Mouse (Mus musculus) embryonic facial prominence, embryonic 10.5 days (tissue): Measurements from ENCODE around the gene 2810004N23Rik. TPM values are rescaled to one million over a fixed set of nuclear protein-coding genes. Genes with fewer than 3 reads are reported as not detected.
A peak's percentile ranks its signal among the peaks of the same experiment; 100 is the strongest.

ENCODE experiments used
- DNase-seq: peaks from one replicate; pipeline ENCODE4 v3.0.0-alpha.2; 2017; ENCODE audit warnings: low spot score
- H3K27ac ChIP-seq: fragments of 300-500 bp; sonication (generic); replicated peaks from 2 replicates; pipeline ENCODE4 v1.5.1; 2016; ENCODE audit warnings: mild to moderate bottlenecking
- H3K27me3 ChIP-seq: fragments of 300-500 bp; sonication (generic); replicated peaks from 2 replicates; pipeline ENCODE4 v1.6.1; 2016; ENCODE audit warnings: low read depth, mild to moderate bottlenecking; ENCODE audit not compliant: poor library complexity, severe bottlenecking
- H3K36me3 ChIP-seq: fragments of 300-500 bp; sonication (generic); replicated peaks from 2 replicates; pipeline ENCODE4 v1.6.1; 2016; ENCODE audit warnings: mild to moderate bottlenecking, moderate library complexity
- H3K4me1 ChIP-seq: fragments of 300-500 bp; sonication (generic); 2 replicates; pipeline ENCODE4 v1.6.1; 2016
- H3K4me3 ChIP-seq: fragments of 300-500 bp; sonication (generic); 2 replicates; pipeline ENCODE4 v1.5.1; 2016; ENCODE audit warnings: mild to moderate bottlenecking, moderate library complexity
- H3K9me3 ChIP-seq: fragments of 300-500 bp; sonication (generic); 2 replicates; pipeline ENCODE4 v1.6.1; 2016; ENCODE audit warnings: mild to moderate bottlenecking
- WGBS: fragments of 180-500 bp; shearing (Covaris S2); methylation state at CpG from one replicate; pipeline ENCODE4 v1.1.7; 2016; 5-methylcytosine and 5-hydroxymethylcytosine counted together
- polyA plus RNA-seq: library from polyadenylated mRNA; unstranded; fragments of >200 nt; fragmentation: Nextera tagmentation; extraction: Ambion mirVana; gene quantifications from 2 replicates; pipeline ENCODE4 v1.2.1, GENCODE M21; 2016

2810004N23Rik gene
- 77.2 and 82.2 TPM in 2 replicates for polyA plus RNA-seq

- Histone ChIP-seq H3K36me3 (peaks cover 59% of the 10 kb centered on the region), H3K9me3 (no peaks in the 10 kb centered on the region), H3K4me1 (peaks cover 17% of the 10 kb centered on the region), H3K27ac (peak within 1 kb of the TSS; percentile 98), H3K27me3 (no peaks in the 10 kb centered on the region), H3K4me3 (peak within 1 kb of the TSS; percentile 91)
- peak; percentile 97 for DNase-seq
- WGBS = 2% methylated on average over 55 of the region's 55 CpGs
Observed at GRCm38 (mm10) chr8:124862321-124863162, at the start of gene 2810004N23Rik, which contains the start of gene Gnpat. TSS of gene 2810004N23Rik (minus strand) at chr8:124863120. TSS of gene Gnpat (plus strand) at chr8:124863033.

GRCm38 (mm10) chr8:124911938-124912872 is 49.3 kb upstream of the 2810004N23Rik start:
- no peak for DNase-seq
- Histone ChIP-seq H3K27me3 (no peaks in the 10 kb centered on the region), H3K4me1 (peaks cover 4% of the 10 kb centered on the region; the same call in 1 of the 2 replicates), H3K27ac (no peak overlapping the region), H3K36me3 (peaks cover 91% of the 10 kb centered on the region), H3K4me3 (no peak overlapping the region), H3K9me3 (0 out of 2 replicates have a peak, but pooled peaks cover 5% of the 10 kb centered on the region)
- 67% methylated on average over 17 of the region's 17 CpGs for WGBS

- 0 out of 2 replicates have a peak, but pooled peaks cover 5% of the 10 kb centered on the region for H3K9me3 ChIP-seq
- DNase-seq = no peak
- no peak overlapping the region for H3K4me3 ChIP-seq
- 86% methylated on average over 10 of the region's 10 CpGs for WGBS
- peaks cover 4% of the 10 kb centered on the region; the same call in 1 of the 2 replicates for H3K4me1 ChIP-seq
- H3K36me3 ChIP-seq = peaks cover 100% of the 10 kb centered on the region
- no peaks in the 10 kb centered on the region for H3K27me3 ChIP-seq
- H3K27ac ChIP-seq = no peak overlapping the region
Observed at GRCm38 (mm10) chr8:124910349-124910748, 47.4 kb upstream of the 2810004N23Rik start.

- Histone ChIP-seq H3K36me3 (peaks cover 100% of the 10 kb centered on the region), H3K4me3 (no peak overlapping the region), H3K27ac (no peak overlapping the region), H3K27me3 (no peaks in the 10 kb centered on the region), H3K9me3 (0 out of 2 replicates have a peak, but pooled peaks cover 5% of the 10 kb centered on the region), H3K4me1 (peaks cover 4% of the 10 kb centered on the region; the same call in 1 of the 2 replicates)
- no peak for DNase-seq
- 94% methylated on average over 16 of the region's 16 CpGs for WGBS
Observed at GRCm38 (mm10) chr8:124909936-124910335, 47.0 kb upstream of the 2810004N23Rik start.

GRCm38 (mm10) chr8:124905482-124905881 is 42.6 kb upstream of the 2810004N23Rik start:
- peaks cover 96% of the 10 kb centered on the region for H3K36me3 ChIP-seq
- WGBS = 89% methylated on average over 2 of the region's 2 CpGs

GRCm38 (mm10) chr8:124903198-124903597 is 40.3 kb upstream of the 2810004N23Rik start:
- 95% methylated on average over 15 of the region's 15 CpGs for WGBS

More at GRCm38 (mm10) chr8:124905482-124905881, 42.6 kb upstream of the 2810004N23Rik start:
- Histone ChIP-seq H3K4me3 (no peak overlapping the region), H3K27me3 (no peaks in the 10 kb centered on the region), H3K9me3 (no peaks in the 10 kb centered on the region), H3K27ac (no peak overlapping the region), H3K4me1 (0 out of 2 replicates have a peak, but pooled peaks cover 2% of the 10 kb centered on the region)
- no peak for DNase-seq

GRCm38 (mm10) chr8:124898251-124898905 is 35.5 kb upstream of the 2810004N23Rik start:
- Histone ChIP-seq H3K9me3 (no peaks in the 10 kb centered on the region), H3K27ac (peak overlapping the region; percentile 86), H3K36me3 (peaks cover 64% of the 10 kb centered on the region), H3K27me3 (no peaks in the 10 kb centered on the region), H3K4me3 (peak overlapping the region; percentile 98), H3K4me1 (peaks cover 34% of the 10 kb centered on the region)
- DNase-seq = no peak
- WGBS = 7% methylated on average over 31 of the region's 31 CpGs

More at GRCm38 (mm10) chr8:124903198-124903597, 40.3 kb upstream of the 2810004N23Rik start:
- Histone ChIP-seq H3K9me3 (no peaks in the 10 kb centered on the region), H3K27me3 (no peaks in the 10 kb centered on the region), H3K27ac (no peak overlapping the region), H3K36me3 (peaks cover 86% of the 10 kb centered on the region), H3K4me1 (peaks cover 10% of the 10 kb centered on the region), H3K4me3 (no peak overlapping the region)
- no peak for DNase-seq

GRCm38 (mm10) chr8:124897386-124898250 is 34.7 kb upstream of the 2810004N23Rik start, which contains the start of the genes Exoc8 and Sprtn:
TSS of gene Exoc8 (minus strand) at chr8:124897705.
TSS of gene Sprtn (plus strand) at chr8:124897886.
- Histone ChIP-seq H3K4me1 (peaks cover 39% of the 10 kb centered on the region), H3K4me3 (peak within 1 kb of the TSS; percentile 98), H3K27me3 (no peaks in the 10 kb centered on the region), H3K36me3 (peaks cover 57% of the 10 kb centered on the region), H3K9me3 (no peaks in the 10 kb centered on the region), H3K27ac (peak within 1 kb of the TSS; percentile 86)
- DNase-seq = peak; percentile 98
- WGBS = under 1% methylated on average over 114 of the region's 114 CpGs

- Histone ChIP-seq H3K9me3 (no peaks in the 10 kb centered on the region), H3K27ac (peak overlapping the region; percentile 86), H3K36me3 (peaks cover 53% of the 10 kb centered on the region), H3K4me1 (peaks cover 42% of the 10 kb centered on the region), H3K4me3 (peak overlapping the region; percentile 98), H3K27me3 (no peaks in the 10 kb centered on the region)
- 2% methylated on average over 60 of the region's 60 CpGs for WGBS
- peak; percentile 81 for DNase-seq
Observed at GRCm38 (mm10) chr8:124896632-124897385, 33.9 kb upstream of the 2810004N23Rik start.

- WGBS = 81% methylated on average over 26 of the region's 26 CpGs
- no peak for DNase-seq
- peak overlapping the region; percentile 98 for H3K4me3 ChIP-seq
- no peaks in the 10 kb centered on the region for H3K9me3 ChIP-seq
- H3K27me3 ChIP-seq = no peaks in the 10 kb centered on the region
- H3K4me1 ChIP-seq = peaks cover 40% of the 10 kb centered on the region
- H3K36me3 ChIP-seq = peaks cover 54% of the 10 kb centered on the region
- peak overlapping the region; percentile 86; the same call in 1 of the 2 replicates for H3K27ac ChIP-seq
Observed at GRCm38 (mm10) chr8:124896010-124896631, 33.2 kb upstream of the 2810004N23Rik start.
